In the genomic region with DNA sequence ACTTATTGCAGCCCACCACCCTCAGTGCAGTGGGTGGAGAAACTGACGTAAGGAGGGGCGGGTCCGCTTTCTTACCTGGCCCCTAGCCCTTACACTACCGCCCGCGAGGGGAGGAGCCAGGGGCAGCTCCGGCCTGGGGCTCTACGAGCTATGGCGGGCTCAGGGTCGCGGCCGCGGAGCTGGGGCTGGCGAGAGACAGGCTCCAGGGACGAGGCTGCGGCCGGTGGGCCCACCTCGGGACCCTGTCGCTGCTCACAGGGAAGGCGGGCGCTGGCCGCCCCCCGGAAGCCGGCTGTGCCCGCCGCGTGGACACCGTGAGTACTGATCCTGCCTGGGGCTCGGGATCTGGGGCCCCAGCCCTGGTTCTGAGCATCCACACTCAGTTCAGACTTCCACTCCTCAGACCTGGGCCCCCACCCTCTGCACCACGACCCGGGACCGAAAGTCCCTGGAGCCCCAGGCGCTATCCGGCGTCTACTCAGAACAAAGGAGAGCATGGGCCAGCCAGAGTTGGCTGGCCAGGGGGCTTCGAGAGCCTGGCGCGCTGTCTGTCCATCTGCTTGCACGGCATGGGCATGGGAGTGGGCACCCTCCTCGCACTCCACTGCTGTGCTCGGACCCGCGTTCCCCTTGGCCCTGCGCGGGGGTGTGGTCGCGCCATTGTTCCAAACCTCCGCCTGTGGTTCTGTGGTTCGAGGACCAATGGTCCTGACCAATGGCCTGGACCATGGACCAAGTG, we compare ENCODE assay signal across 8 mouse cellular contexts. TPM values are rescaled to one million over a fixed set of nuclear protein-coding genes. Genes with fewer than 3 reads are reported as not detected.
DNase-seq lines count a peak whose midpoint lies in the region; ATAC-seq and TF ChIP-seq lines count a peak whose summit lies in the region.

No protein-coding gene starts in this region.

- H3K36me3 ChIP-seq in forebrain, postnatal 0 days (ENCODE audit: insufficient read depth), result peaks cover 25% of the 10 kb centered on the region
- peaks cover 9% of the 10 kb centered on the region; the same call in 1 of the 2 replicates for H3K36me3 ChIP-seq in intestine, postnatal 0 days (ENCODE audit: control insufficient read depth, insufficient read depth)
- H3K36me3 ChIP-seq in splenic B cell, adult 2 months (ENCODE audit: control insufficient read depth, insufficient read depth, low read length, poor library complexity, severe bottlenecking), result peaks cover 8% of the 10 kb centered on the region

- H3K27me3 ChIP-seq in cerebellum, adult 2 months (ENCODE audit: control insufficient read depth, insufficient read depth, low read length), result no peaks in the 10 kb centered on the region
- no peaks in the 10 kb centered on the region for H3K27me3 ChIP-seq in forebrain, postnatal 0 days (ENCODE audit: insufficient read depth, low read length)
- H3K27me3 ChIP-seq in intestine, postnatal 0 days (replicated peaks; ENCODE audit: control insufficient read depth, insufficient read depth, low read length), result no peaks in the 10 kb centered on the region
- no peaks in the 10 kb centered on the region for H3K27me3 ChIP-seq in splenic B cell, adult 2 months (ENCODE audit: control insufficient read depth, insufficient read depth, low read length, poor library complexity, severe bottlenecking)

- H3K27ac ChIP-seq in cerebellum, adult 2 months (ENCODE audit: insufficient read depth, low read length), result no peak overlapping the region
- H3K27ac ChIP-seq in forebrain, postnatal 0 days (ENCODE audit: low read depth, low read length), result peak overlapping the region; percentile 84
- H3K27ac ChIP-seq in intestine, postnatal 0 days (ENCODE audit: low read depth, low read length), result no peak overlapping the region; the same call in 1 of the 2 replicates

- H3K9ac ChIP-seq in forebrain, postnatal 0 days, result peak overlapping the region; percentile 98
- peak overlapping the region; percentile 80 for H3K9ac ChIP-seq in intestine, postnatal 0 days (ENCODE audit: low read depth, low read length)

- no peak for TF ChIP-seq CTCF in cerebellum, adult 2 months (IDR thresholded peaks at IDR 0.05; ENCODE audit: borderline replicate concordance, insufficient read depth, low read depth, low read length)
- no peak; the same call in 1 of the 2 replicates for TF ChIP-seq CTCF in forebrain, postnatal 0 days (IDR thresholded peaks at IDR 0.05; ENCODE audit: low read depth)
- no peak for TF ChIP-seq CTCF in intestine, postnatal 0 days (IDR thresholded peaks at IDR 0.05; ENCODE audit: low read depth)

- intact Hi-C loops in left cerebral cortex, postnatal 4 days (cut with DNase I), result no loop called here
- intact Hi-C loops in left cerebral cortex, postnatal 25 days (cut with DNase I), result no loop called here

- H3K9me3 ChIP-seq in forebrain, postnatal 0 days (ENCODE audit: low read length), result no peaks in the 10 kb centered on the region
- no peaks in the 10 kb centered on the region for H3K9me3 ChIP-seq in intestine, postnatal 0 days (ENCODE audit: control insufficient read depth)

- peak overlapping the region; percentile 66 for H3K4me3 ChIP-seq in cerebellum, adult 2 months (replicated peaks; ENCODE audit: insufficient read depth, low read depth, low read length)
- H3K4me3 ChIP-seq in forebrain, postnatal 0 days (ENCODE audit: low read depth, low read length), result peak overlapping the region; percentile 76
- H3K4me3 ChIP-seq in intestine, postnatal 0 days (ENCODE audit: low read depth, low read length), result peak overlapping the region; percentile 74

- H3K4me2 ChIP-seq in forebrain, postnatal 0 days (ENCODE audit: low read depth), result peak overlapping the region; percentile 66
- H3K4me2 ChIP-seq in intestine, postnatal 0 days (replicated peaks; ENCODE audit: low read depth), result peak overlapping the region; percentile 99

- 3% methylated on average over 49 of the region's 49 CpGs for WGBS in cerebellum, adult 2 months
- WGBS in forebrain, postnatal 0 days, result under 1% methylated on average over 49 of the region's 49 CpGs
- under 1% methylated on average over 47 of the region's 49 CpGs for WGBS in intestine, postnatal 0 days

- peaks cover 2% of the 10 kb centered on the region; the same call in 1 of the 2 replicates for H3K4me1 ChIP-seq in cerebellum, adult 2 months (ENCODE audit: control insufficient read depth, insufficient read depth, low read length)
- peaks cover 14% of the 10 kb centered on the region for H3K4me1 ChIP-seq in forebrain, postnatal 0 days (ENCODE audit: insufficient read depth)
- peaks cover 3% of the 10 kb centered on the region; the same call in 1 of the 2 replicates for H3K4me1 ChIP-seq in intestine, postnatal 0 days (replicated peaks; ENCODE audit: control insufficient read depth, insufficient read depth, low read length)

- DNase-seq in left cerebral cortex, postnatal 4 days, result peak; percentile 72
- no peak for DNase-seq in left cerebral cortex, postnatal 25 days (ENCODE audit: low spot score in 2 of 2)
- peak; percentile 32 to 49 for DNase-seq in cerebellum, adult 2 months
- peak; percentile 80 for DNase-seq in forebrain, postnatal 0 days
- DNase-seq in lung, postnatal 10 days, result peak; percentile 63
- peak; percentile 17 for DNase-seq in splenic B cell, adult 2 months (ENCODE audit: low read depth, low spot score)
- no peak for DNase-seq in spleen, adult 12 weeks (ENCODE audit: low spot score)

- peak; percentile 89 for ATAC-seq in forebrain, postnatal 0 days
- peak; percentile 68 for ATAC-seq in intestine, postnatal 0 days

- TF ChIP-seq POLR2A in cerebellum, adult 2 months (IDR thresholded peaks at IDR 0.05; ENCODE audit: borderline replicate concordance, insufficient read depth, low read length), result no peak

RNA-seq across cellular contexts. Expression of a gene that starts 23.8 kb away (rescaled TPM):
- total RNA-seq in left cerebral cortex, postnatal 4 days (2021), result 100 to 1,000 TPM; 307 to 320 TPM
- 100 to 1,000 TPM; 415 to 423 TPM for total RNA-seq in left cerebral cortex, postnatal 25 days (2021)
- polyA plus RNA-seq in cerebellum, adult 2 months (2012; rRNA removed), result 303 and 315 TPM in 2 replicates
- total RNA-seq in forebrain, postnatal 0 days (2014; rRNA removed), result 270 and 334 TPM in 2 replicates
- polyA plus RNA-seq in forebrain, postnatal 0 days (2015; fragmentation: Nextera tagmentation; extraction: Ambion mirVana), result 165 and 175 TPM in 2 replicates
- polyA plus RNA-seq in intestine, postnatal 0 days (2015; fragmentation: Nextera tagmentation; extraction: Ambion mirVana), result 59.4 and 62.7 TPM in 2 replicates

RNA-seq across cellular contexts. Expression of a gene that starts 24.0 kb away (rescaled TPM):
- 10 to 100 TPM; 28.9 to 29.7 TPM for total RNA-seq in left cerebral cortex, postnatal 4 days (2021)
- 1 to 10 TPM; 2.1 to 4.9 TPM for total RNA-seq in left cerebral cortex, postnatal 25 days (2021)
- 3.2 and 3.6 TPM in 2 replicates for polyA plus RNA-seq in cerebellum, adult 2 months (2012; rRNA removed)
- 37.6 and 43.7 TPM in 2 replicates for total RNA-seq in forebrain, postnatal 0 days (2014; rRNA removed)
- polyA plus RNA-seq in forebrain, postnatal 0 days (2015; fragmentation: Nextera tagmentation; extraction: Ambion mirVana), result 21.5 and 21.8 TPM in 2 replicates
- polyA plus RNA-seq in intestine, postnatal 0 days (2015; fragmentation: Nextera tagmentation; extraction: Ambion mirVana), result 3.6 and 6.1 TPM in 2 replicates

RNA-seq across cellular contexts. Expression of a gene that starts 35.9 kb away (rescaled TPM):
- 10 to 100 TPM; 11.4 to 12.5 TPM for total RNA-seq in left cerebral cortex, postnatal 4 days (2021)
- total RNA-seq in left cerebral cortex, postnatal 25 days (2021), result 10 to 100 TPM; 13.0 to 13.1 TPM
- polyA plus RNA-seq in cerebellum, adult 2 months (2012; rRNA removed), result 9.6 and 10.0 TPM in 2 replicates
- 7.2 and 9.7 TPM in 2 replicates for total RNA-seq in forebrain, postnatal 0 days (2014; rRNA removed)
- polyA plus RNA-seq in forebrain, postnatal 0 days (2015; fragmentation: Nextera tagmentation; extraction: Ambion mirVana), result 4.9 and 9.4 TPM in 2 replicates
- 8.9 and 10.3 TPM in 2 replicates for polyA plus RNA-seq in intestine, postnatal 0 days (2015; fragmentation: Nextera tagmentation; extraction: Ambion mirVana)

Comparison
In these comparisons a context has a peak if more than half of its experiments do, and no peak if none do; other contexts are left out.
1. DNase-seq: peak in left cerebral cortex, postnatal 4 days (single experiment), cerebellum, adult 2 months (2 of 2), forebrain, postnatal 0 days (single experiment), lung, postnatal 10 days (single experiment) and splenic B cell, adult 2 months (single experiment); none in left cerebral cortex, postnatal 25 days (0 of 2) and spleen, adult 12 weeks (single experiment).
2. Peak in every context shown above with its lines, with median percentiles within 50 percentile points of each other: H3K4me3 ChIP-seq.